Mouse (Mus musculus): Measurements from ENCODE around the gene Socs3.

The Socs3 gene

GRCm38 (mm10) chr11:117973569-117973968, 3.7 kb upstream of the Socs3 start:
- DNase-seq (ENCODE audit: extremely low spot score, low spot score), result no peak

GRCm38 (mm10) chr11:117972656-117973558, 3.1 kb upstream of the Socs3 start:
- no peak for DNase-seq (ENCODE audit: extremely low spot score, low spot score)

- no peak for DNase-seq (ENCODE audit: extremely low spot score, low spot score)
Measured at GRCm38 (mm10) chr11:117971646-117972242, 1.9 kb upstream of the Socs3 start.

- DNase-seq (ENCODE audit: extremely low spot score, low spot score), result no peak
Measured at GRCm38 (mm10) chr11:117971100-117971499, 1.3 kb upstream of the Socs3 start.

- peak; percentile 97 for DNase-seq (ENCODE audit: extremely low spot score, low spot score)
Measured at GRCm38 (mm10) chr11:117969100-117969944, 525 bp downstream of the Socs3 start.

- DNase-seq (ENCODE audit: extremely low spot score, low spot score), result no peak
Measured at GRCm38 (mm10) chr11:117968716-117969099, 1.1 kb downstream of the Socs3 start.

GRCm38 (mm10) chr11:117968016-117968671, 1.7 kb downstream of the Socs3 start:
- DNase-seq (ENCODE audit: extremely low spot score, low spot score), result peak; percentile 69

GRCm38 (mm10) chr11:117967249-117968015, 2.4 kb downstream of the Socs3 start:
- no peak for DNase-seq (ENCODE audit: extremely low spot score, low spot score)

GRCm38 (mm10) chr11:117966506-117967100, 3.2 kb downstream of the Socs3 start:
- no peak for DNase-seq (ENCODE audit: extremely low spot score, low spot score)

GRCm38 (mm10) chr11:117965561-117965981, 4.3 kb downstream of the Socs3 start:
- DNase-seq (ENCODE audit: extremely low spot score, low spot score), result no peak

- DNase-seq (ENCODE audit: extremely low spot score, low spot score), result no peak
Measured at GRCm38 (mm10) chr11:117965052-117965451, 4.8 kb downstream of the Socs3 start.

- peak; percentile 40 for DNase-seq (ENCODE audit: extremely low spot score, low spot score)
Measured at GRCm38 (mm10) chr11:117964294-117964693, 5.6 kb downstream of the Socs3 start.

- no peak for DNase-seq (ENCODE audit: extremely low spot score, low spot score)
Measured at GRCm38 (mm10) chr11:117963872-117964271, 6.0 kb downstream of the Socs3 start.

- DNase-seq (ENCODE audit: extremely low spot score, low spot score), result peak; percentile 100
Measured at GRCm38 (mm10) chr11:117963091-117963793, 6.6 kb downstream of the Socs3 start.

GRCm38 (mm10) chr11:117962228-117963067, 7.4 kb downstream of the Socs3 start:
- peak; percentile 43 for DNase-seq (ENCODE audit: extremely low spot score, low spot score)

- DNase-seq (ENCODE audit: extremely low spot score, low spot score), result no peak
Measured at GRCm38 (mm10) chr11:117960601-117961000, 9.2 kb downstream of the Socs3 start.

GRCm38 (mm10) chr11:117959741-117960381, 10.0 kb downstream of the Socs3 start:
- no peak for DNase-seq (ENCODE audit: extremely low spot score, low spot score)

GRCm38 (mm10) chr11:117959166-117959565, 10.7 kb downstream of the Socs3 start:
- DNase-seq (ENCODE audit: extremely low spot score, low spot score), result no peak
